Mouse (Mus musculus) heart, postnatal 36 days (tissue): ENCODE data around the gene Pkd2. TPM values are rescaled to one million over a fixed set of nuclear protein-coding genes. Genes with fewer than 3 reads are reported as not detected.

Source experiments
- DNase-seq, 2 experiments: peaks; one replicate each; pipeline ENCODE4 v3.0.0; 2021 to 2022
- intact Hi-C: fragments of 180-260 bp; cut with DNase I; formaldehyde crosslinking; loops from one replicate; pipeline ENCODE4 v1.15.1; 2025
- total RNA-seq, 2 experiments: library from RNA; stranded (reverse); gene quantifications; 2 replicates each; pipeline ENCODE4 v1.2.3; 2021

Gene Pkd2
- total RNA-seq, 2 experiments from 2014 or later: 21.5 to 22.2 TPM

DNA sequence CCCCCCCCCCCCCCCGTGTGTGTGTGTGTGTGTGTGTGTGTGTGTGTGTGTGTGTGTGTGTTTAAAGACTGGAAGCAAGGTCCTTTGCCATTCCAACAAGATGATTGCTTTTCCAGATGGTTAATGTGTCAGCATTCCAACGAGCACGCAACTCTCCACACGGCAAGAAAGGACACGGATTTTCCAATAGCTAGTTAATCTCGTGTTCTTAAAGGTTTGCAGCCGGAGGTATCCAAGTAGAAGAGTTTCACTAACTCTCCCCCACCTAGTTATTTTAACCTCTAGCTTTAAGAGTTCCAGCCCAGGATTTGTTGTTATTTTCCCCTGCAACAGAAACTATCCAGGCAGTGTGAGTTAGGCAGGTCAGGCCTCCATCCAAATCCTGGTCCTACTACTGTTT, 1.6 kb downstream of the Pkd2 start:
- intact Hi-C loops: no loop called here
- DNase-seq: peak in 1 of 2 experiments; percentile 8

DNA sequence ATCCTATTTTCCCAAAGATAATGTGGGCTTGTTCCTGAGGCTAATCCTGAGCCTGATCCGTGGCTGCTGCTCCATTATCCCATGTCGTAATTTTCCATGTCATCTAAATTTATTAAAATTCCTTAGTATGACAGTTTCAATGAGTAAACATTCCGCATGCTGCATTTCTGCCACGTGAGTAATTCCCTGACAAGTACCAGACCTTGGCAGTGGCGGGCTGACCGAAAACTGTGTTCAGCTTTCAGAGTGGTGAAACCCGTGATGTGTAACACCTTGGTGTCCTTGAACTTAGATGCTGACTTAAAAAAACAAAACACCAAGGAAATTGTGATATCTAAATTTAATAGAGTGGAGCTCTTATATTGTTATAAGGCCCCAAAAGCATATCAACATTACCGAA, 6.0 kb downstream of the Pkd2 start:
- intact Hi-C loops: no loop called here
- DNase-seq: no peak

DNA sequence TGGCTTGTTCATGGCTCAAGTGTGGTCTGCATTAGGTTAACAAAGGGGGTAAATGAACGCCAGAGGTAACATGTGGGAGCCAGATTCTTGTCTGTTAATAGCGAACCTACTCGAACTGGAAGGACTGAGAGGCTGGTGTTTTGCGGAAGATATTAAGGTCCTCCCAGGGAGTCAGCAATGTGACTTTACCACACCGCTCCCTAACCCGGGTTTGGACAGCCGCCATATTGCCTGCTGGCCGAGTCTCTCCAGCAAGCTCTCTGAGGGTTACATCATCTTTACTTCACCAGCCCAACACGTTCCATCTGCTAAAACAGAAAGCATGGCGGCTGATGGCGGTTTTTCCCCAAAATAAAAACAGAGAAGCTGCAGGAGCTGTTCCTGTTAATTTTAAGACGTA, 6.5 kb downstream of the Pkd2 start:
- intact Hi-C loops: no loop called here
- DNase-seq: peak; percentile 70 to 71

GRCm38 (mm10) chr5:104466816-104467215, 7.6 kb downstream of the Pkd2 start:
- intact Hi-C loops: no loop called here
- DNase-seq: no peak

DNA sequence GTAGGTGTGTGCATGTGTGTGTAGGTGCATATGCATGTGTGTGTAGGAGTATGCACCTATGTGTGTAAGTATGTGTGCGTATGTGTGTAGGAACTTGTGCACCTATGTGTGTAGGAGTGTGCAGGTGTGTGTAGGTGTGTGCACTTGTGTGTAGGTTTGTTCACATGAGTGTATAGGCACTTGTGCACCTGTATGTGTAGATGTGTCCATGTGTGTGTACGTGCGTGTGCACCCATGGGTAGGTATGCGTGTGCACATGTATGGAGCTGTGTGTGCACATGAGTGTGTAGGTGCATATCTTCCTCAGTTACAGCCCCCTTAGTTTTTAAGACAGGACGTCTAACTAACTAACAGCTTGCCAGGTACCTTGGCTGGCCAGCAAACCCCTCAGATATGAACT, 9.3 kb downstream of the Pkd2 start:
- intact Hi-C loops: no loop called here
- no peak for DNase-seq

DNA sequence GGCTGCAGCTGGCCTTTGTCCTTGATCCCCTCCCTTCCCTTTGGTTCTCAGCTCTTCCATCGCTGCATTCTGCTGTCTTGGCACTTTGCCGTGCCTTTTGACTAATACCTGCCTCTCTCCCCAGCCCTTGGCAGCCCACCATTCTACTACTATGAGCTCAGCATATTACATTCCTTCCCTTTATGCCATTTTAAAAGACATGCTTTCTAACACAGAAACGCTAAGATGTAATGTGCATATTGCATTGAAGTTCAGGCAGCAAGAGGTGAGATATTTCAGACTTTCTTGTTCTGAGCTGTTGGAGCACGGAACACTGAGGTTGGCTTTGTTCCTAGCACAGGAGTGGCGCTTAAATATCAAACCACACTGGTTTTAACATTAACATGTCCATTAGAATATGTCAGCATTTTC, 11.7 kb downstream of the Pkd2 start:
- DNase-seq: no peak
- intact Hi-C loops: no loop called here

- peak in 1 of 2 experiments; percentile 11 for DNase-seq
Measured at GRCm38 (mm10) chr5:104472371-104472770, 13.1 kb downstream of the Pkd2 start.

DNA sequence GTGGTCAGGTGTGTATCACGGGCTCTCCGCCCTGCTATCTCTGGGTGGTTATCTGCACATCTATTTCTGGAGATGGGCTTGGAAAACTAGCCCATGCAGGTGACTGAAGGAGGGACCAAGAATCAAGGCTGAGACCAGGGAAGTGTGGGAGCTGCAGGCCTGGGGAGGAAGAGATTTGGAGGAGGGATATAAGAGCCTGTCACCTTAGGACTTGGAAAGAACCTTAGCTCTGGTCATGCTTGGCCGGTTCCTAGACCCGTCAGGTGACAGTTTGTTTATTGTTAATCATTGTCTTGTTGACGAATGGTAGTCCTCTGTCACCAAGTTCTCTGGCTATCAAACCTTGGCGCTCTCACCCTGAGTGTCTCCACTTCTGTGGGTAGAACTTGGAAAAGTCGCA, 21.1 kb downstream of the Pkd2 start:
- DNase-seq: no peak
- intact Hi-C loops: no loop called here

More at GRCm38 (mm10) chr5:104472371-104472770, 13.1 kb downstream of the Pkd2 start:
- intact Hi-C loops: no loop called here

DNA sequence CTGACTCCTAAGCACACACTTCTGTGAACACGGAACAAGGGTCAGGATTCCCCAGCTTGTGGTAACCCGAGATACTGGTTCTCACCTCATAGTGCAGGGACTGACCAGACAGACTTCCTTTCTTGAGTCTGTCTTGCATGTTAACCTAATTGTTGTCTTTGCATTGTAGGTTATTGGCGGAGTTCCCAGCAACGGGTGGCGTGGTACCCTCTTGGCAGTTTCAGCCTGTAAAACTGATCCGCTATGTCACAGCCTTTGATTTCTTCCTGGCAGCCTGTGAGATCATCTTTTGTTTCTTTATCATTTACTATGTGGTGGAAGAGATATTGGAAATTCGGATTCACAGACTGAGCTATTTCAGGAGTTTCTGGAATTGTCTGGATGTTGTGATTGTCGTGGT, 23.6 kb downstream of the Pkd2 start:
- DNase-seq: no peak
- intact Hi-C loops: no loop called here

GRCm38 (mm10) chr5:104491561-104491960, 32.3 kb downstream of the Pkd2 start:
- DNase-seq: no peak
- intact Hi-C loops: no loop called here

DNA sequence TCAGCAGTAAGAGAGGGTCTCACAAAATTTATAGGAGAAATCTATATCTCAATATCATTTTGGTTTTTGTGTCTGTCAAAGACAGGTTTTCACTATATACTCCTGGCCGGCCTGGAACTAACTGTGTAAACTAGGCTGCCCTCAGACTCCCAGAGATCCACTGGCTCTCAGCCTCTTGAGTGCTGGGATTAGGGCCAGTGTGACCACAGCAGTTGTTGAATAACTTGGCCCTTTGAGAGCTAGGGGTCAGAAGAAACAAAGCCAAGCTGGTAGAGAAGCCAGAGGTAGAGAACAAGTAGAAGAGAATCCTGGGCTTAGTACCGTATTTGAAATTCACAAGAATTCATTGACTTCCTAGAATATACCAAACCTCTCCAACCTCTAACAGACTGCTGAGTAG, 45.6 kb downstream of the Pkd2 start:
- DNase-seq: no peak

DNA sequence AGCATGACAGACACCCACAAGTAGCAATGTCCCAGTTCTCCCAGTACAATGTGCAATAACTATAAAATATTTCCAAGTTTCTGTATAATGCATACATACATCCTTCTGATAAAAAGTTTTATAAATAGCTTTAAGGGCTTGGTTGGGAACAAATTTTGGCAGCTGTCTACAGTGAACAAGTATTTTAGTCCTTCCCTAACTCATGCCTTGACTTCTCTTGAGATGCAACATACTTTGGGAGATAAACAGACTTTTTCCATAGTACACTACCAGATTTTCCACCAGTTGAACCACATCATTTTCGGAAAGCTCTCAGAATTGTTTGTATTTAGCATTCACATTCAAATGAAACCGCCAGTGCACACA, 48.6 kb downstream of the Pkd2 start:
- DNase-seq: no peak
- intact Hi-C loops: loop anchor here (5.0 kb wide), 1 partner anchor 64 kb away; no protein-coding TSS in a partner anchor

More for the DNA sequence above, 45.6 kb downstream of the Pkd2 start:
- intact Hi-C loops: loop anchor here (5.0 kb wide), 1 partner anchor 67 kb away; no protein-coding TSS in a partner anchor

DNA sequence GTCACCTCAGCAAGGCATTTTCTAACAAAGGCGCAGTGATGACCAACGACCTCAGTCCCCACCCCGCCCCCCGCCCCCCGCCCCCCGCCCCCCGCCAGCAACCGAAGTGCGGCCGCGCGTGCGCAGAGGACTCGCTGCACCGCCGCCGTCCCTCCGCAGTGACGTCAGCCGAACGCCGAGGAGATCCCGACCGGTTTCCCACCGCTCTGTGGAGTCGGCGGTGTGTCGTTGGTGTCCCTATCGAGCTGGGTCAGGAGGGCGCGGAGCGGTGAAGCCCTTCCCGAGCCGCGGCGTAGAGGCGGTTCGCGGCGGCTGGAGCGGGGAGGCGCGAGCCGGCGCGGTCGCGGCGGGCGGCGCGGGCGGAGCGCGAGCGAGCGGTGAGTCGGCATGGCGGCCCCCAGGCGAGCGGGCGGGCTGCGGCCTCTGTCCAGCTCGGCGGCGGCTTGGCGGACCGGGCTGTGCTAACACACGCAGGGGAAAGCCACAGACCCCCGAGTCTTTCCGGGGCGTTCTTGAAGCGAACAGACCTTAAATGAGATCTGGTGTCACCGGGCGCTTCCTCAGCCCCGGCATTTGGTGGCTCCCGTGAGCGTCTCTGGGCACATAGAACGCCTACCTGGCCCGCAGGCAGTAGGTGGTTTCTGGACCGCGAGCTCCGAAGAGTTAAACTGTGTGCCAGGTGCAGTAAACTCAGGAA, 49.1 kb downstream of the Pkd2 start, which contains the start of gene BC005561:
BC005561 (plus strand) TSS at position 158 of the 697 bp plus-strand sequence.
- intact Hi-C loops: loop anchor here (5.0 kb wide), 1 partner anchor 64 kb away; no protein-coding TSS in a partner anchor
- peak; percentile 87 to 90 for DNase-seq

- no peak for DNase-seq
- intact Hi-C loops: no loop called here
Measured at GRCm38 (mm10) chr5:104511211-104511610, 52.0 kb downstream of the Pkd2 start.

GRCm38 (mm10) chr5:104538612-104539011, 79.4 kb downstream of the Pkd2 start:
- no peak for DNase-seq
- intact Hi-C loops: no loop called here

DNA sequence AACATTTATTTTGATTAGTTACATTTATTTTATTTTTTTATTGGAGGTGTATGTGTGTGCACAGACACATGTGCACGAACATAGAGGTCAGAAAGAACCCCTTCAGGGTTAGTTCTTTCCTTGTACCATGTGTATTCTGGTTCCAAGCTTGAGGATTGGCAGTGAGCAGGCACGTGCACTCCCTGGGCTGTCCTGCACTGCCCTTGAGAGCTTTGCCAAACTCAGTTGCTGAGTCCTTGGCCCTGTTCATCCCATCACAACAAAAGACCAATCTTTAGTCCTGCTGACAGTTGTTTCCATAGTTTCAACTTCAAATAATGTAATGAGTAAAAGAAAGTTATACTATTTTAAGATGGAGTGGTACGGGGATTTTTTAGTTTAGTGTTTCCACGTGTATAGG, 80.1 kb downstream of the Pkd2 start:
- no peak for DNase-seq
- intact Hi-C loops: no loop called here

Other genes starting within 250 kb of the Pkd2 start
- gene Ibsp, start 160.3 kb upstream of the Pkd2 start, total RNA-seq: not detected
- not detected for gene Mepe, start 134.1 kb upstream of the Pkd2 start, total RNA-seq
- under 1 TPM; 0.19 to 0.56 TPM for gene Spp1, start 24.3 kb upstream of the Pkd2 start, total RNA-seq
- gene BC005561, start 48.9 kb downstream of the Pkd2 start, total RNA-seq: 1 to 10 TPM; 4.2 to 5.0 TPM